Mouse (Mus musculus): Measurements from ENCODE around the gene Apba3. TPM values are rescaled to one million over a fixed set of nuclear protein-coding genes. Genes with fewer than 3 reads are reported as not detected.

Apba3 gene
- total RNA-seq, 1 experiment = 72.3 TPM

DNA sequence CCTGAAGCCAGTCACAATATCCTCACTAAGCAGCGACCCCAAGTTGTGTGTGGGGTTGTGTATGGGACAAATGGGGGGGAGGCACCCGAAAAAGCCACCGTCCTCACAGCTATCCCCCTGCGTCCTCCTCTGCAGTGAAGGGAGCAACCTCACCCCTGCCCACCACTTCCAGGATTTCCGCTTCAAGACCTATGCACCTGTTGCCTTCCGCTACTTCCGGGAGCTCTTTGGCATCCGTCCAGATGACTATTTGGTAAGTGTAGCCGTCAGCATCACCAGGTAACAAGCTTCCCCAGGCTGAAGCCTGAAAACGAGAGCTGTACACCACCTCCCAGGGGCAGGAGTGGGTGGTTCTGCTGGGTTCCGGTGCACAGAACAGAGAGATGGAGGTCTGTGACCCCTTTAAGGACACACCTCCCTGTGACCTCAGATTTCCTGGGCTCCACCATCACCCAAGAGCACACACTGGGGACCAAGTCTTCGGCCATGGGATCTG lies 39.5 kb downstream of the Apba3 start:
- Histone ChIP-seq H3K36me3 (ENCODE audit: control insufficient read depth, insufficient read depth, low read length, poor library complexity, severe bottlenecking) (peaks cover 42% of the 10 kb centered on the region), H3K4me1 (ENCODE audit: control insufficient read depth in 2 of 2, insufficient read depth in 2 of 2, low read length in 2 of 2, poor library complexity in 1 of 2) (peaks cover 0 to 18% of the 10 kb centered on the region in 2 experiments; a peak in 1 of 4 replicates), H3K4me3 (ENCODE audit: insufficient read depth in 1 of 2, low read depth in 1 of 2, low read length in 2 of 2, poor library complexity in 1 of 2, severe bottlenecking in 1 of 2) (no peak overlapping the region), H3K27ac (ENCODE audit: insufficient read depth, low read depth, low read length, poor library complexity, severe bottlenecking) (no peak overlapping the region), H3K9me3 (ENCODE audit: control insufficient read depth, insufficient read depth, low read depth, low read length) (no peaks in the 10 kb centered on the region), H3K9ac (ENCODE audit: insufficient read depth, low read depth, low read length, poor library complexity, severe bottlenecking) (no peak overlapping the region)
- TF ChIP-seq CHD2 (IDR thresholded peaks at IDR 0.05; ENCODE audit: low read depth, low read length) = no peak
- TF ChIP-seq HCFC1 (IDR thresholded peaks at IDR 0.05; ENCODE audit: borderline replicate concordance, insufficient read depth, low read length) = no peak
- TF ChIP-seq ZC3H11A (IDR thresholded peaks at IDR 0.05; ENCODE audit: borderline replicate concordance, low read depth, low read length) = no peak
- TF ChIP-seq MAFK (IDR thresholded peaks at IDR 0.05; ENCODE audit: insufficient read depth, low read depth, low read length) = no peak
- TF ChIP-seq ZNF384 (IDR thresholded peaks at IDR 0.05; ENCODE audit: low read depth, low read length) = no peak
- in situ Hi-C loops (cut with MboI; ENCODE audit: low sequenced_read_pairs in 2 of 2, unreplicated experiment in 2 of 2) = no loop called here
- no peak for DNase-seq (ENCODE audit: low read depth, low spot score)

DNA sequence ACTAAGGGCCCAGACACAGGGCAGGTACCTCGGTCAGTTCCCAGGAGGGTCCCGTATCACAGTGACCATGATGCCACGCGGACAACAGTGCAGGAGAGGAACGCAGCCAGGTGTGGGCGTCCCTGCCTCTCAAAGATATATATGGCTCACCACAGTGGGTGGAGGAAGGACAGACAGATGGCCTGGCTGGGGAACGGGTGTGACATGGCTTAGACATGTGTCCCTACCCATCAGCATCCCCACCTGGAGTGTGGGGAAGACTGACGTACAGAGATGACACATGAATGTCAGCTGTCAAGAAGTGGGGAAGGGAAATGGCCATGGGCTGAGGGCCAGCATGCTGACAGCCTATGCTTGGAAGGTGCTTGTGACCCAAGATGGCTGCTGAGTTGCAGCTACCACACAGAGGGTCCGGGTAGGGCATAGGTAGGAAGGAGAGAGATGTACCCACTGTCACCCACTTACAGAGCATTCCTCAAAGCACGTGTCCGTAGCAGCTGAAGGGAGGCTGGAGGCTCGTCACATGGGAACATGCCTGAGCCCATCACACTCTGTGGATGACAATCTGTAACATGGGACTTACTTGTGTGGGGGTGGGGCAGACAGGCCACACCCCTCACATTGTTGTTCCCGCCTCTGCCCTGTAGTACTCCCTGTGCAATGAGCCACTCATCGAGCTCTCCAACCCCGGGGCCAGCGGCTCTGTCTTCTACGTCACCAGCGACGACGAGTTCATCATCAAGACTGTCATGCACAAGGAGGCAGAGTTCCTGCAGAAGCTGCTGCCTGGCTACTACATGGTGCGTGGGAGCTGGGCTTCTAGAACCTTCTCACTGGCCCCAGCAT lies 40.3 kb downstream of the Apba3 start:
- TF ChIP-seq HCFC1 (IDR thresholded peaks at IDR 0.05; ENCODE audit: borderline replicate concordance, insufficient read depth, low read length) = no peak
- TF ChIP-seq CHD2 (IDR thresholded peaks at IDR 0.05; ENCODE audit: low read depth, low read length) = no peak
- TF ChIP-seq MAFK (IDR thresholded peaks at IDR 0.05; ENCODE audit: insufficient read depth, low read depth, low read length) = no peak
- no peak for TF ChIP-seq ZNF384 (IDR thresholded peaks at IDR 0.05; ENCODE audit: low read depth, low read length)
- no peak for TF ChIP-seq ZC3H11A (IDR thresholded peaks at IDR 0.05; ENCODE audit: borderline replicate concordance, low read depth, low read length)
- Histone ChIP-seq H3K36me3 (ENCODE audit: control insufficient read depth, insufficient read depth, low read length, poor library complexity, severe bottlenecking) (peaks cover 44% of the 10 kb centered on the region), H3K4me3 (ENCODE audit: insufficient read depth in 1 of 2, low read depth in 1 of 2, low read length in 2 of 2, poor library complexity in 1 of 2, severe bottlenecking in 1 of 2) (no peak overlapping the region), H3K9ac (ENCODE audit: insufficient read depth, low read depth, low read length, poor library complexity, severe bottlenecking) (no peak overlapping the region), H3K27ac (ENCODE audit: insufficient read depth, low read depth, low read length, poor library complexity, severe bottlenecking) (no peak overlapping the region), H3K4me1 (ENCODE audit: control insufficient read depth in 2 of 2, insufficient read depth in 2 of 2, low read length in 2 of 2, poor library complexity in 1 of 2) (peaks cover 0 to 15% of the 10 kb centered on the region in 2 experiments; a peak in 1 of 4 replicates), H3K9me3 (ENCODE audit: control insufficient read depth, insufficient read depth, low read depth, low read length) (no peaks in the 10 kb centered on the region)
- in situ Hi-C loops (cut with MboI; ENCODE audit: low sequenced_read_pairs in 2 of 2, unreplicated experiment in 2 of 2) = no loop called here
- no peak for DNase-seq (ENCODE audit: low read depth, low spot score)

- DNase-seq (ENCODE audit: low read depth, low spot score) = no peak
- TF ChIP-seq MAFK (IDR thresholded peaks at IDR 0.05; ENCODE audit: insufficient read depth, low read depth, low read length) (no peak), ZC3H11A (IDR thresholded peaks at IDR 0.05; ENCODE audit: borderline replicate concordance, low read depth, low read length) (no peak), CHD2 (IDR thresholded peaks at IDR 0.05; ENCODE audit: low read depth, low read length) (no peak), HCFC1 (IDR thresholded peaks at IDR 0.05; ENCODE audit: borderline replicate concordance, insufficient read depth, low read length) (no peak), ZNF384 (IDR thresholded peaks at IDR 0.05; ENCODE audit: low read depth, low read length) (no peak)
- Histone ChIP-seq H3K9me3 (ENCODE audit: control insufficient read depth, insufficient read depth, low read depth, low read length) (no peaks in the 10 kb centered on the region), H3K4me1 (ENCODE audit: control insufficient read depth in 2 of 2, insufficient read depth in 2 of 2, low read length in 2 of 2, poor library complexity in 1 of 2) (peaks cover 0 to 5% of the 10 kb centered on the region in 2 experiments; a peak in 1 of 4 replicates), H3K27ac (ENCODE audit: insufficient read depth, low read depth, low read length, poor library complexity, severe bottlenecking) (no peak overlapping the region), H3K9ac (ENCODE audit: insufficient read depth, low read depth, low read length, poor library complexity, severe bottlenecking) (no peak overlapping the region), H3K36me3 (ENCODE audit: control insufficient read depth, insufficient read depth, low read length, poor library complexity, severe bottlenecking) (peaks cover 61% of the 10 kb centered on the region), H3K4me3 (ENCODE audit: insufficient read depth in 1 of 2, low read depth in 1 of 2, low read length in 2 of 2, poor library complexity in 1 of 2, severe bottlenecking in 1 of 2) (no peak overlapping the region)
- in situ Hi-C loops (cut with MboI; ENCODE audit: low sequenced_read_pairs in 2 of 2, unreplicated experiment in 2 of 2) = no loop called here
These were observed 42.8 kb downstream of the Apba3 start for GRCm38 (mm10) chr10:81309571-81309970.

DNA sequence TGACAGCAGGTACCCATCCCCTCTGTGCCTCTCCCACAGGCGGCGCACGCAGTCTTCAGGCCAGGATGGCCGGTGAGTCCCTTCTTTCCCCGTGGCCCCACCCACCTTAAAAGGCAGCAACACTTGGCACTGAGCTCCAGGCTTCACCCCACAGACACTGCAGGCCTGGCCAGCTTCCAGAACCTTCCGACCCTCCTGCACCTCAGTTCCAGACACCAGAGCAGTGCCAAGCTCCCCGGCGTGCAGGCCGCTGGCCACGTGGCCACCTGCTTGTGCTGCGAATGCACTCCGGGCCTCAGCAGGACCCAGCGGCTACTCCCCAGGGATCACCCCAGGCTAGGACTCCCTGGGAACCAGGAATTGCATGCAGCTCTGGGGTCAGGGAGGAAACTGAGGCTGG lies 46.8 kb downstream of the Apba3 start:
- Histone ChIP-seq H3K9ac (ENCODE audit: insufficient read depth, low read depth, low read length, poor library complexity, severe bottlenecking) (no peak overlapping the region), H3K4me3 (ENCODE audit: insufficient read depth in 1 of 2, low read depth in 1 of 2, low read length in 2 of 2, poor library complexity in 1 of 2, severe bottlenecking in 1 of 2) (no peak overlapping the region), H3K36me3 (ENCODE audit: control insufficient read depth, insufficient read depth, low read length, poor library complexity, severe bottlenecking) (peaks cover 50% of the 10 kb centered on the region), H3K9me3 (ENCODE audit: control insufficient read depth, insufficient read depth, low read depth, low read length) (no peaks in the 10 kb centered on the region), H3K4me1 (ENCODE audit: control insufficient read depth in 2 of 2, insufficient read depth in 2 of 2, low read length in 2 of 2, poor library complexity in 1 of 2) (peaks cover 0 to 12% of the 10 kb centered on the region in 2 experiments; a peak in 2 of 4 replicates), H3K27ac (ENCODE audit: insufficient read depth, low read depth, low read length, poor library complexity, severe bottlenecking) (no peak overlapping the region)
- no peak for TF ChIP-seq ZNF384 (IDR thresholded peaks at IDR 0.05; ENCODE audit: low read depth, low read length)
- no peak for DNase-seq (ENCODE audit: low read depth, low spot score)
- in situ Hi-C loops (cut with MboI; ENCODE audit: low sequenced_read_pairs in 2 of 2, unreplicated experiment in 2 of 2) = no loop called here

All from ES-E14 (cell line).